Mouse (Mus musculus): Measurements from ENCODE around the gene Pld2. TPM values are rescaled to one million over a fixed set of nuclear protein-coding genes. Genes with fewer than 3 reads are reported as not detected.
"Not testable (repeated sequence)": the region's sequence is repeated elsewhere in the genome, so short reads cannot be mapped to it uniquely, and the experiment has no call there.

The Pld2 gene
- total and polyA plus RNA-seq, 2 experiments from 2014 or later, result 11.6 to 40.5 TPM

- Histone ChIP-seq H3K27me3 (ENCODE audit: insufficient read depth, low read length) (no peaks in the 10 kb centered on the region), H3K36me3 (ENCODE audit: insufficient read depth) (0 out of 2 replicates have a peak, but pooled peaks cover 3% of the 10 kb centered on the region), H3K9me3 (ENCODE audit: low read length) (no peaks in the 10 kb centered on the region), H3K4me2 (ENCODE audit: low read depth) (peak overlapping the region; percentile 85), H3K4me3 (ENCODE audit: low read depth, low read length) (peak overlapping the region; percentile 98), H3K9ac (peak overlapping the region; percentile 92), H3K4me1 (ENCODE audit: insufficient read depth) (peaks cover 20% of the 10 kb centered on the region; the same call in 1 of the 2 replicates), H3K27ac (ENCODE audit: low read depth, low read length) (peak overlapping the region; percentile 77)
- 0% methylated on average over 29 of the region's 31 CpGs for WGBS
- peak; percentile 10 for ATAC-seq
- no peak for DNase-seq
- TF ChIP-seq CTCF (IDR thresholded peaks at IDR 0.05; ENCODE audit: low read depth), result no peak
Observed at GRCm38 (mm10) chr11:70562995-70563469, 23.2 kb downstream of the Pld2 start.

- H3K27ac ChIP-seq (ENCODE audit: low read depth, low read length), result no peak overlapping the region
- peak overlapping the region; percentile 92 for H3K9ac ChIP-seq
- H3K4me2 ChIP-seq (ENCODE audit: low read depth), result peak overlapping the region; percentile 85
- H3K9me3 ChIP-seq (ENCODE audit: low read length), result no peaks in the 10 kb centered on the region
- peaks cover 20% of the 10 kb centered on the region; the same call in 1 of the 2 replicates for H3K4me1 ChIP-seq (ENCODE audit: insufficient read depth)
- DNase-seq, result peak; percentile 38
- peak overlapping the region; percentile 98 for H3K4me3 ChIP-seq (ENCODE audit: low read depth, low read length)
- WGBS, result 1% methylated on average over 25 of the region's 25 CpGs
- H3K36me3 ChIP-seq (ENCODE audit: insufficient read depth), result 0 out of 2 replicates have a peak, but pooled peaks cover 3% of the 10 kb centered on the region
- no peak for ATAC-seq
- no peaks in the 10 kb centered on the region for H3K27me3 ChIP-seq (ENCODE audit: insufficient read depth, low read length)
- no peak for TF ChIP-seq CTCF (IDR thresholded peaks at IDR 0.05; ENCODE audit: low read depth)
Observed at GRCm38 (mm10) chr11:70563470-70564275, 23.8 kb downstream of the Pld2 start.

GRCm38 (mm10) chr11:70564276-70564873, 24.5 kb downstream of the Pld2 start:
- Histone ChIP-seq H3K4me3 (ENCODE audit: low read depth, low read length) (peak overlapping the region; percentile 98), H3K4me2 (ENCODE audit: low read depth) (peak overlapping the region; percentile 85), H3K9ac (peak overlapping the region; percentile 92; the same call in 1 of the 2 replicates), H3K27ac (ENCODE audit: low read depth, low read length) (no peak overlapping the region), H3K9me3 (ENCODE audit: low read length) (no peaks in the 10 kb centered on the region), H3K27me3 (ENCODE audit: insufficient read depth, low read length) (no peaks in the 10 kb centered on the region), H3K4me1 (ENCODE audit: insufficient read depth) (peaks cover 20% of the 10 kb centered on the region; the same call in 1 of the 2 replicates), H3K36me3 (ENCODE audit: insufficient read depth) (0 out of 2 replicates have a peak, but pooled peaks cover 3% of the 10 kb centered on the region)
- DNase-seq (no peak), ATAC-seq (no peak)
- no peak for TF ChIP-seq CTCF (IDR thresholded peaks at IDR 0.05; ENCODE audit: low read depth)
- 30% methylated on average over 4 of the region's 4 CpGs for WGBS

- no peak overlapping the region for H3K4me2 ChIP-seq (ENCODE audit: low read depth)
- H3K27me3 ChIP-seq (ENCODE audit: insufficient read depth, low read length), result no peaks in the 10 kb centered on the region
- H3K9me3 ChIP-seq (ENCODE audit: low read length), result no peaks in the 10 kb centered on the region
- DNase-seq (no peak), ATAC-seq (no peak)
- WGBS, result 68% methylated on average over 7 of the region's 7 CpGs
- 0 out of 2 replicates have a peak, but pooled peaks cover 3% of the 10 kb centered on the region for H3K36me3 ChIP-seq (ENCODE audit: insufficient read depth)
- TF ChIP-seq CTCF (IDR thresholded peaks at IDR 0.05; ENCODE audit: low read depth), result no peak
- H3K9ac ChIP-seq, result no peak overlapping the region
- H3K4me3 ChIP-seq (ENCODE audit: low read depth, low read length), result no peak overlapping the region
- H3K27ac ChIP-seq (ENCODE audit: low read depth, low read length), result no peak overlapping the region
- H3K4me1 ChIP-seq (ENCODE audit: insufficient read depth), result peaks cover 20% of the 10 kb centered on the region; the same call in 1 of the 2 replicates
Observed at GRCm38 (mm10) chr11:70566586-70566985, 26.7 kb downstream of the Pld2 start.

- not testable (repeated sequence) for H3K4me1 ChIP-seq (ENCODE audit: insufficient read depth); H3K9me3 ChIP-seq (ENCODE audit: low read length); DNase-seq; H3K27ac ChIP-seq (ENCODE audit: low read depth, low read length); H3K4me2 ChIP-seq (ENCODE audit: low read depth); H3K4me3 ChIP-seq (ENCODE audit: low read depth, low read length); H3K9ac ChIP-seq; H3K36me3 ChIP-seq (ENCODE audit: insufficient read depth); H3K27me3 ChIP-seq (ENCODE audit: insufficient read depth, low read length); ATAC-seq
- WGBS, result 84% methylated on average over 1 of the region's 1 CpGs
Observed at GRCm38 (mm10) chr11:70570614-70571013, 30.8 kb downstream of the Pld2 start.

- Histone ChIP-seq H3K4me2 (ENCODE audit: low read depth) (no peak overlapping the region), H3K4me1 (ENCODE audit: insufficient read depth) (no peaks in the 10 kb centered on the region), H3K9me3 (ENCODE audit: low read length) (no peaks in the 10 kb centered on the region), H3K4me3 (ENCODE audit: low read depth, low read length) (no peak overlapping the region), H3K27ac (ENCODE audit: low read depth, low read length) (no peak overlapping the region), H3K27me3 (ENCODE audit: insufficient read depth, low read length) (no peaks in the 10 kb centered on the region), H3K9ac (no peak overlapping the region), H3K36me3 (ENCODE audit: insufficient read depth) (0 out of 2 replicates have a peak, but pooled peaks cover 3% of the 10 kb centered on the region)
- 80% methylated on average over 1 of the region's 1 CpGs for WGBS
- TF ChIP-seq CTCF (IDR thresholded peaks at IDR 0.05; ENCODE audit: low read depth), result no peak
- ATAC-seq, result no peak
- no peak for DNase-seq
Observed at GRCm38 (mm10) chr11:70571641-70572040, 31.8 kb downstream of the Pld2 start.

Measured in forebrain, postnatal 0 days (tissue).